Mouse (Mus musculus) kidney, embryonic 14.5 days (tissue): ENCODE results near the gene Zfp93. TPM values are rescaled to one million over a fixed set of nuclear protein-coding genes. Genes with fewer than 3 reads are reported as not detected.

Experiments used
- ATAC-seq: fragments of 200-750 bp; cut with Nextera tagmentation; 2 replicates; pipeline ENCODE4 v1.8.0; 2017; ENCODE audit warnings: moderate number of reproducible peaks, mild to moderate bottlenecking, moderate TSS enrichment, moderate library complexity; ENCODE audit not compliant: low FRiP score, low TSS enrichment
- H3K27ac ChIP-seq: fragments of 300-500 bp; sonication (generic); 2 replicates; pipeline ENCODE4 v1.5.1; 2014; ENCODE audit warnings: low read depth, mild to moderate bottlenecking, low read length, moderate library complexity, mixed read lengths
- H3K27me3 ChIP-seq: fragments of 300-500 bp; sonication (generic); 2 replicates; pipeline ENCODE4 v1.6.1; 2014; ENCODE audit warnings: mild to moderate bottlenecking, low read length; ENCODE audit not compliant: control insufficient read depth, insufficient read depth
- H3K36me3 ChIP-seq: fragments of 300-500 bp; sonication (generic); 2 replicates; pipeline ENCODE4 v1.6.1; 2014; ENCODE audit warnings: low read length, mixed read lengths; ENCODE audit not compliant: control insufficient read depth, insufficient read depth
- H3K4me1 ChIP-seq: fragments of 300-500 bp; sonication (generic); 2 replicates; pipeline ENCODE4 v1.6.1; 2014; ENCODE audit warnings: low read length, mixed read lengths; ENCODE audit not compliant: control insufficient read depth, insufficient read depth
- H3K4me2 ChIP-seq: fragments of 300-500 bp; sonication (generic); replicated peaks from 2 replicates; pipeline ENCODE4 v1.6.1; 2014; ENCODE audit warnings: low read depth, mild to moderate bottlenecking, low read length
- H3K4me3 ChIP-seq: fragments of 300-500 bp; sonication (generic); 2 replicates; pipeline ENCODE4 v1.5.1; 2014; ENCODE audit warnings: mild to moderate bottlenecking, low read length
- H3K9ac ChIP-seq: fragments of 300-500 bp; sonication (generic); 2 replicates; pipeline ENCODE4 v1.6.1; 2014; ENCODE audit warnings: low read depth, mild to moderate bottlenecking, low read length, moderate library complexity
- H3K9me3 ChIP-seq: fragments of 300-500 bp; sonication (generic); 2 replicates; pipeline ENCODE4 v1.6.1; 2016; ENCODE audit warnings: low read length; ENCODE audit not compliant: control insufficient read depth
- WGBS: fragments of 180-500 bp; shearing (Covaris S2); extraction: QIAGEN DNeasy Blood & Tissue Kit; methylation state at CpG from one replicate; pipeline ENCODE4 v1.1.7; 2014; 5-methylcytosine and 5-hydroxymethylcytosine counted together
- polyA plus RNA-seq: library from polyadenylated mRNA; unstranded; fragments of >200 nt; fragmentation: Nextera tagmentation; extraction: Ambion mirVana; gene quantifications from 2 replicates; pipeline ENCODE4 v1.2.1, GENCODE M21; 2014

The Zfp93 gene
- polyA plus RNA-seq, 1 experiment from 2014 or later, result 11.8 TPM

GRCm38 (mm10) chr7:24318942-24319341 is 48.7 kb downstream of the Zfp93 start:
- Histone ChIP-seq H3K4me2 (no peak overlapping the region), H3K27ac (no peak overlapping the region), H3K9ac (no peak overlapping the region), H3K9me3 (peaks cover 3% of the 10 kb centered on the region; the same call in 1 of the 2 replicates), H3K4me1 (peaks cover 5% of the 10 kb centered on the region; the same call in 1 of the 2 replicates), H3K4me3 (no peak overlapping the region), H3K36me3 (no peaks in the 10 kb centered on the region), H3K27me3 (no peaks in the 10 kb centered on the region)
- 54% methylated on average over 6 of the region's 6 CpGs for WGBS
- no peak for ATAC-seq

- Histone ChIP-seq H3K36me3 (no peaks in the 10 kb centered on the region), H3K9me3 (peaks cover 11% of the 10 kb centered on the region), H3K4me2 (no peak overlapping the region), H3K27ac (no peak overlapping the region), H3K4me3 (no peak overlapping the region), H3K4me1 (no peaks in the 10 kb centered on the region), H3K9ac (no peak overlapping the region), H3K27me3 (no peaks in the 10 kb centered on the region)
- no peak for ATAC-seq
- 81% methylated on average over 4 of the region's 4 CpGs for WGBS
Observed at GRCm38 (mm10) chr7:24322593-24322992, 52.4 kb downstream of the Zfp93 start.

GRCm38 (mm10) chr7:24325197-24325596 is 55.0 kb downstream of the Zfp93 start:
- H3K4me2 ChIP-seq, result no peak overlapping the region
- no peak for ATAC-seq
- no peaks in the 10 kb centered on the region for H3K36me3 ChIP-seq
- H3K27me3 ChIP-seq, result no peaks in the 10 kb centered on the region
- H3K9ac ChIP-seq, result no peak overlapping the region
- peaks cover 11% of the 10 kb centered on the region for H3K9me3 ChIP-seq
- H3K4me3 ChIP-seq, result no peak overlapping the region
- no peaks in the 10 kb centered on the region for H3K4me1 ChIP-seq
- WGBS, result 93% methylated on average over 6 of the region's 6 CpGs
- H3K27ac ChIP-seq, result no peak overlapping the region

GRCm38 (mm10) chr7:24325675-24326128 is 55.5 kb downstream of the Zfp93 start:
- ATAC-seq, result peak; percentile 78; the same call in 1 of the 2 replicates
- no peak overlapping the region for H3K27ac ChIP-seq

GRCm38 (mm10) chr7:24326273-24327135 is 56.3 kb downstream of the Zfp93 start:
- H3K36me3 ChIP-seq, result no peaks in the 10 kb centered on the region
- H3K4me3 ChIP-seq, result peak overlapping the region; percentile 30
- WGBS, result 41% methylated on average over 20 of the region's 20 CpGs
- no peak overlapping the region for H3K27ac ChIP-seq
- H3K27me3 ChIP-seq, result no peaks in the 10 kb centered on the region
- peaks cover 11% of the 10 kb centered on the region for H3K9me3 ChIP-seq
- H3K4me2 ChIP-seq, result peak overlapping the region; percentile 47
- H3K9ac ChIP-seq, result peak overlapping the region; percentile 46; the same call in 1 of the 2 replicates
- ATAC-seq, result no peak
- no peaks in the 10 kb centered on the region for H3K4me1 ChIP-seq

More at GRCm38 (mm10) chr7:24325675-24326128, 55.5 kb downstream of the Zfp93 start:
- Histone ChIP-seq H3K4me1 (no peaks in the 10 kb centered on the region), H3K36me3 (no peaks in the 10 kb centered on the region), H3K4me2 (peak overlapping the region; percentile 47), H3K9ac (peak overlapping the region; percentile 46; the same call in 1 of the 2 replicates), H3K4me3 (peak overlapping the region; percentile 30), H3K9me3 (peaks cover 11% of the 10 kb centered on the region), H3K27me3 (no peaks in the 10 kb centered on the region)
- 7% methylated on average over 13 of the region's 13 CpGs for WGBS

Other genes with a start within 250 kb of the Zfp93 start
- gene Vmn1r183, start 217.2 kb upstream of the Zfp93 start, polyA plus RNA-seq, result not detected in 2 replicates
- 17.1 and 24.5 TPM in 2 replicates for gene Zfp180, start 188.5 kb upstream of the Zfp93 start, polyA plus RNA-seq
- gene Zfp112, start 158.1 kb upstream of the Zfp93 start, polyA plus RNA-seq, result 4.0 and 5.3 TPM in 2 replicates
- 14.8 and 16.8 TPM in 2 replicates for gene Zfp235, start 136.3 kb upstream of the Zfp93 start, polyA plus RNA-seq
- 4.1 and 6.1 TPM in 2 replicates for gene Zfp114, start 95.4 kb upstream of the Zfp93 start, polyA plus RNA-seq
- gene Zfp111, start 59.0 kb upstream of the Zfp93 start, polyA plus RNA-seq, result 6.8 and 12.0 TPM in 2 replicates
- 1.7 and 5.0 TPM in 2 replicates for gene Zfp109, start 32.9 kb upstream of the Zfp93 start, polyA plus RNA-seq
- gene Zfp108, start 15.6 kb upstream of the Zfp93 start, polyA plus RNA-seq, result 1.6 and 3.5 TPM in 2 replicates
- gene Zfp61, start 30.8 kb downstream of the Zfp93 start, polyA plus RNA-seq, result 31.3 and 39.5 TPM in 2 replicates
- gene Zfp94, start 46.2 kb downstream of the Zfp93 start, polyA plus RNA-seq, result 9.6 and 10.3 TPM in 2 replicates
- gene Tescl, start 63.5 kb downstream of the Zfp93 start, polyA plus RNA-seq, result 0.26 and 0.31 TPM in 2 replicates
- not detected in 2 replicates for gene Lypd5, start 78.8 kb downstream of the Zfp93 start, polyA plus RNA-seq
- gene Kcnn4, start 99.8 kb downstream of the Zfp93 start, polyA plus RNA-seq, result 2.6 and 3.3 TPM in 2 replicates
- 25.0 and 32.3 TPM in 2 replicates for gene Smg9, start 129.2 kb downstream of the Zfp93 start, polyA plus RNA-seq
- not detected in 2 replicates for gene Irgc1, start 181.9 kb downstream of the Zfp93 start, polyA plus RNA-seq
- gene Plaur, start 192.1 kb downstream of the Zfp93 start, polyA plus RNA-seq, result 14.1 TPM in 2 replicates
- gene Cadm4, start 211.6 kb downstream of the Zfp93 start, polyA plus RNA-seq, result 1.5 and 5.9 TPM in 2 replicates
- gene Zfp428, start 236.6 kb downstream of the Zfp93 start, polyA plus RNA-seq, result 54.5 and 70.3 TPM in 2 replicates
- gene AC161166.1, start 242.0 kb downstream of the Zfp93 start, polyA plus RNA-seq, result 0.17 and 0.61 TPM in 2 replicates